Mouse (Mus musculus): ENCODE data around the gene Trrap. TPM values are rescaled to one million over a fixed set of nuclear protein-coding genes. Genes with fewer than 3 reads are reported as not detected.

The Trrap gene
- polyA plus RNA-seq, 1 experiment = 204 TPM

- no peak for TF ChIP-seq CTCF (IDR thresholded peaks at IDR 0.05; ENCODE audit: borderline replicate concordance, control insufficient read depth, extremely low read depth, insufficient read depth, low read length, poor library complexity)
- no peak for TF ChIP-seq POLR2A (IDR thresholded peaks at IDR 0.05; ENCODE audit: control insufficient read depth, extremely low read depth, insufficient read depth, low read length, poor library complexity)
- 31% methylated on average over 8 of the region's 8 CpGs for WGBS
- DNase-seq = no peak
- H3K4me1 ChIP-seq (replicated peaks; ENCODE audit: control insufficient read depth, insufficient read depth, low read length) = peaks cover 10% of the 10 kb centered on the region
- no peak overlapping the region for H3K27ac ChIP-seq (ENCODE audit: control insufficient read depth, insufficient read depth, low read length)
- peaks cover 14% of the 10 kb centered on the region for H3K36me3 ChIP-seq (ENCODE audit: control insufficient read depth, insufficient read depth, low read length)
- peak overlapping the region; percentile 67 for H3K4me3 ChIP-seq (ENCODE audit: control insufficient read depth, insufficient read depth, low read length)
- no peaks in the 10 kb centered on the region for H3K27me3 ChIP-seq (ENCODE audit: control insufficient read depth, insufficient read depth, low read length)
Measured at GRCm38 (mm10) chr5:144769067-144769482, 1.5 kb downstream of the Trrap start.

GRCm38 (mm10) chr5:144773231-144773630 is 5.7 kb downstream of the Trrap start:
- 96% methylated on average over 6 of the region's 6 CpGs for WGBS

GRCm38 (mm10) chr5:144780654-144781053 is 13.1 kb downstream of the Trrap start:
- Histone ChIP-seq H3K4me1 (replicated peaks; ENCODE audit: control insufficient read depth, insufficient read depth, low read length) (no peaks in the 10 kb centered on the region), H3K36me3 (ENCODE audit: control insufficient read depth, insufficient read depth, low read length) (peaks cover 71% of the 10 kb centered on the region)

More at GRCm38 (mm10) chr5:144773231-144773630, 5.7 kb downstream of the Trrap start:
- Histone ChIP-seq H3K4me1 (replicated peaks; ENCODE audit: control insufficient read depth, insufficient read depth, low read length) (peaks cover 10% of the 10 kb centered on the region), H3K27ac (ENCODE audit: control insufficient read depth, insufficient read depth, low read length) (no peak overlapping the region), H3K27me3 (ENCODE audit: control insufficient read depth, insufficient read depth, low read length) (no peaks in the 10 kb centered on the region), H3K36me3 (ENCODE audit: control insufficient read depth, insufficient read depth, low read length) (peaks cover 38% of the 10 kb centered on the region), H3K4me3 (ENCODE audit: control insufficient read depth, insufficient read depth, low read length) (no peak overlapping the region)
- no peak for TF ChIP-seq POLR2A (IDR thresholded peaks at IDR 0.05; ENCODE audit: control insufficient read depth, extremely low read depth, insufficient read depth, low read length, poor library complexity)
- TF ChIP-seq CTCF (IDR thresholded peaks at IDR 0.05; ENCODE audit: borderline replicate concordance, control insufficient read depth, extremely low read depth, insufficient read depth, low read length, poor library complexity) = no peak
- DNase-seq = no peak

GRCm38 (mm10) chr5:144786464-144786863 is 18.9 kb downstream of the Trrap start:
- no peaks in the 10 kb centered on the region for H3K4me1 ChIP-seq (replicated peaks; ENCODE audit: control insufficient read depth, insufficient read depth, low read length)
- WGBS = 96% methylated on average over 18 of the region's 18 CpGs
- no peak overlapping the region for H3K4me3 ChIP-seq (ENCODE audit: control insufficient read depth, insufficient read depth, low read length)
- H3K27me3 ChIP-seq (ENCODE audit: control insufficient read depth, insufficient read depth, low read length) = no peaks in the 10 kb centered on the region
- H3K36me3 ChIP-seq (ENCODE audit: control insufficient read depth, insufficient read depth, low read length) = peaks cover 84% of the 10 kb centered on the region
- no peak for DNase-seq
- TF ChIP-seq CTCF (IDR thresholded peaks at IDR 0.05; ENCODE audit: borderline replicate concordance, control insufficient read depth, extremely low read depth, insufficient read depth, low read length, poor library complexity) (no peak), POLR2A (IDR thresholded peaks at IDR 0.05; ENCODE audit: control insufficient read depth, extremely low read depth, insufficient read depth, low read length, poor library complexity) (no peak)
- H3K27ac ChIP-seq (ENCODE audit: control insufficient read depth, insufficient read depth, low read length) = no peak overlapping the region

More at GRCm38 (mm10) chr5:144780654-144781053, 13.1 kb downstream of the Trrap start:
- Histone ChIP-seq H3K4me3 (ENCODE audit: control insufficient read depth, insufficient read depth, low read length) (no peak overlapping the region), H3K27ac (ENCODE audit: control insufficient read depth, insufficient read depth, low read length) (no peak overlapping the region), H3K27me3 (ENCODE audit: control insufficient read depth, insufficient read depth, low read length) (no peaks in the 10 kb centered on the region)
- TF ChIP-seq CTCF (IDR thresholded peaks at IDR 0.05; ENCODE audit: borderline replicate concordance, control insufficient read depth, extremely low read depth, insufficient read depth, low read length, poor library complexity) = no peak
- DNase-seq = no peak
- WGBS = 94% methylated on average over 8 of the region's 8 CpGs

- Histone ChIP-seq H3K36me3 (ENCODE audit: control insufficient read depth, insufficient read depth, low read length) (peaks cover 86% of the 10 kb centered on the region), H3K4me1 (replicated peaks; ENCODE audit: control insufficient read depth, insufficient read depth, low read length) (no peaks in the 10 kb centered on the region), H3K27me3 (ENCODE audit: control insufficient read depth, insufficient read depth, low read length) (no peaks in the 10 kb centered on the region), H3K4me3 (ENCODE audit: control insufficient read depth, insufficient read depth, low read length) (no peak overlapping the region), H3K27ac (ENCODE audit: control insufficient read depth, insufficient read depth, low read length) (no peak overlapping the region)
- DNase-seq = no peak
- 93% methylated on average over 5 of the region's 5 CpGs for WGBS
- no peak for TF ChIP-seq POLR2A (IDR thresholded peaks at IDR 0.05; ENCODE audit: control insufficient read depth, extremely low read depth, insufficient read depth, low read length, poor library complexity)
Measured at GRCm38 (mm10) chr5:144793374-144793773, 25.8 kb downstream of the Trrap start.

- H3K27me3 ChIP-seq (ENCODE audit: control insufficient read depth, insufficient read depth, low read length) = no peaks in the 10 kb centered on the region
- peak; percentile 22 for DNase-seq
- H3K36me3 ChIP-seq (ENCODE audit: control insufficient read depth, insufficient read depth, low read length) = peaks cover 86% of the 10 kb centered on the region
- no peak for TF ChIP-seq POLR2A (IDR thresholded peaks at IDR 0.05; ENCODE audit: control insufficient read depth, extremely low read depth, insufficient read depth, low read length, poor library complexity)
- TF ChIP-seq CTCF (IDR thresholded peaks at IDR 0.05; ENCODE audit: borderline replicate concordance, control insufficient read depth, extremely low read depth, insufficient read depth, low read length, poor library complexity) = peak; percentile 75; the same call in 1 of the 2 replicates
- H3K4me1 ChIP-seq (replicated peaks; ENCODE audit: control insufficient read depth, insufficient read depth, low read length) = no peaks in the 10 kb centered on the region
- H3K27ac ChIP-seq (ENCODE audit: control insufficient read depth, insufficient read depth, low read length) = no peak overlapping the region
- H3K4me3 ChIP-seq (ENCODE audit: control insufficient read depth, insufficient read depth, low read length) = no peak overlapping the region
- WGBS = 81% methylated on average over 6 of the region's 6 CpGs
Measured at GRCm38 (mm10) chr5:144794687-144795086, 27.2 kb downstream of the Trrap start.

GRCm38 (mm10) chr5:144797116-144797515 is 29.6 kb downstream of the Trrap start:
- Histone ChIP-seq H3K36me3 (ENCODE audit: control insufficient read depth, insufficient read depth, low read length) (peaks cover 84% of the 10 kb centered on the region), H3K4me1 (replicated peaks; ENCODE audit: control insufficient read depth, insufficient read depth, low read length) (no peaks in the 10 kb centered on the region), H3K27ac (ENCODE audit: control insufficient read depth, insufficient read depth, low read length) (no peak overlapping the region), H3K27me3 (ENCODE audit: control insufficient read depth, insufficient read depth, low read length) (no peaks in the 10 kb centered on the region), H3K4me3 (ENCODE audit: control insufficient read depth, insufficient read depth, low read length) (no peak overlapping the region)
- WGBS = 97% methylated on average over 7 of the region's 7 CpGs
- no peak for TF ChIP-seq CTCF (IDR thresholded peaks at IDR 0.05; ENCODE audit: borderline replicate concordance, control insufficient read depth, extremely low read depth, insufficient read depth, low read length, poor library complexity)
- TF ChIP-seq POLR2A (IDR thresholded peaks at IDR 0.05; ENCODE audit: control insufficient read depth, extremely low read depth, insufficient read depth, low read length, poor library complexity) = no peak
- no peak for DNase-seq

Data from thymus, adult 2 months (tissue).